Mouse (Mus musculus): ENCODE results near the gene Tcp11l1. TPM values are rescaled to one million over a fixed set of nuclear protein-coding genes. Genes with fewer than 3 reads are reported as not detected.

Tcp11l1 gene
- polyA plus RNA-seq, 1 experiment from 2014 or later, result 57.0 TPM

DNA sequence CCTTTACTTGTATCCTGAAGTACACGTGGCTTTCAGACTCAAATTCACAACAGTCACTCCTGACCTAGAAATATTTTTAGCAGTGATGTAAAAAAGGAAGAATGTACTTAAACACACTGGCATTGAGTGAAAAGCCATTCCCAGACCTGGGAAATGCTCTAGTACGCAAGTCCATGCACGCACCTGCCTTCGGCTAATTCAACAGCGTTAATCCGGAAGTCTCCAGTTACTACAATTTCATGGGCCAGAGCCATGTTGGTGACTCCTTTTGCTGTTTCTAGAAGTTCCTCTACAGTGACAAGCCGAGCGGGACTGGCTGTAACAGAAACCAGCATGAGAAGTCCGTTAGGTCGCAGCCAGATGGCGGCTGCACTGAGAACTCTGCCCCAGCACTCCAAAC is 12.3 kb downstream of the Tcp11l1 start:
- no peaks in the 10 kb centered on the region for H3K4me1 ChIP-seq (ENCODE audit: control insufficient read depth, insufficient read depth, low read length)
- H3K27ac ChIP-seq (ENCODE audit: low read depth, low read length), result no peak overlapping the region
- no peak overlapping the region for H3K4me3 ChIP-seq (ENCODE audit: low read length)
- no peak overlapping the region for H3K4me2 ChIP-seq (replicated peaks; ENCODE audit: low read depth, low read length)
- H3K36me3 ChIP-seq (ENCODE audit: control insufficient read depth, insufficient read depth, low read length), result no peaks in the 10 kb centered on the region
- H3K27me3 ChIP-seq (ENCODE audit: control insufficient read depth, insufficient read depth, low read length), result no peaks in the 10 kb centered on the region
- no peaks in the 10 kb centered on the region for H3K9me3 ChIP-seq (ENCODE audit: control insufficient read depth, low read length)
- WGBS, result 79% methylated on average over 11 of the region's 11 CpGs
- no peak overlapping the region for H3K9ac ChIP-seq (ENCODE audit: low read depth, low read length)
- ATAC-seq (ENCODE audit: low FRiP score, low TSS enrichment), result no peak

GRCm38 (mm10) chr2:104692551-104692950 is 19.4 kb downstream of the Tcp11l1 start:
- H3K9me3 ChIP-seq (ENCODE audit: control insufficient read depth, low read length), result no peaks in the 10 kb centered on the region
- no peaks in the 10 kb centered on the region for H3K27me3 ChIP-seq (ENCODE audit: control insufficient read depth, insufficient read depth, low read length)
- H3K4me3 ChIP-seq (ENCODE audit: low read length), result no peak overlapping the region
- no peak overlapping the region for H3K9ac ChIP-seq (ENCODE audit: low read depth, low read length)
- H3K4me2 ChIP-seq (replicated peaks; ENCODE audit: low read depth, low read length), result no peak overlapping the region
- WGBS, result 77% methylated on average over 2 of the region's 2 CpGs
- H3K4me1 ChIP-seq (ENCODE audit: control insufficient read depth, insufficient read depth, low read length), result no peaks in the 10 kb centered on the region
- no peak overlapping the region for H3K27ac ChIP-seq (ENCODE audit: low read depth, low read length)
- ATAC-seq (ENCODE audit: low FRiP score, low TSS enrichment), result no peak
- H3K36me3 ChIP-seq (ENCODE audit: control insufficient read depth, insufficient read depth, low read length), result no peaks in the 10 kb centered on the region

DNA sequence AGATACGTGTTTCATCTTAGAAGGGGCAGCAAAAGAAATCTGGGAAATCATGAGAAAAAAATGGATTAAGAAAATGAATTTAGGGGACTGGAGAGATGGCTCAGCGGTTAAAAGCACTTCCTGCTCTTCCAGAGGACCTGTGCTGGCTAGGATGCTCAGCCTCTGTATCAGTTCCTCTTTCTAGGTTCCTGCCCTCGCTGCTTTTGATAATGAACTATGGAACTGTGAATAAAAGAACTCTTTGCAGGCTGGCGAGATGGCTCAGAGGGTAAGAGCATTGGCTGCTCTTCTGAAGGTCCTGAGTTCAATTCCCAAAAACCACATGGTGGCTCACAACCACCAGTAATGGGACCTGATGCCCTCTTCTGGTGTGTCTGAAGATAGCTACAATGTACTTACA is 21.2 kb downstream of the Tcp11l1 start:
- H3K9me3 ChIP-seq (ENCODE audit: control insufficient read depth, low read length), result no peaks in the 10 kb centered on the region
- no peaks in the 10 kb centered on the region for H3K4me1 ChIP-seq (ENCODE audit: control insufficient read depth, insufficient read depth, low read length)
- H3K4me2 ChIP-seq (replicated peaks; ENCODE audit: low read depth, low read length), result no peak overlapping the region
- H3K4me3 ChIP-seq (ENCODE audit: low read length), result no peak overlapping the region
- no peaks in the 10 kb centered on the region for H3K36me3 ChIP-seq (ENCODE audit: control insufficient read depth, insufficient read depth, low read length)
- no peak for ATAC-seq (ENCODE audit: low FRiP score, low TSS enrichment)
- H3K27ac ChIP-seq (ENCODE audit: low read depth, low read length), result no peak overlapping the region
- H3K9ac ChIP-seq (ENCODE audit: low read depth, low read length), result no peak overlapping the region
- WGBS, result 83% methylated on average over 4 of the region's 4 CpGs
- no peaks in the 10 kb centered on the region for H3K27me3 ChIP-seq (ENCODE audit: control insufficient read depth, insufficient read depth, low read length)

DNA sequence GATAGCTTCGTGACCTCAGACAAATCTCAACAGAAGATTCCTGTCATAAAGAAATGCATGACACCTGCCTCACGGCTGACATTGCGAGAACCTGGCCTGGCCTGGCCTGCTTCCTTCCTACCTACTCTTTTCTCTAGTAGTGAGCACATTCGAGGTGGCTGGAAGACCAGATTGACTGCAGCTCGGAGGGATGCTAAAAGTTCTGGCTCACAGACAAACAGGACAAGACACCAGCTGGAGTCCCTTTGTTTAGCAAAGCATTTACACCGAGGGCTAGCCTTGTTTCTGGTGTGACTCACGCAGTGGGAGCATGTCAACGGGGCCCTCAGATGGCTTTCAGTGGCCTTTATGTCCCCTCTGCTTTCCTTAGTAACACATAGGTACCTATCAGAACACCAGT is 23.2 kb downstream of the Tcp11l1 start:
- H3K4me1 ChIP-seq (ENCODE audit: control insufficient read depth, insufficient read depth, low read length), result no peaks in the 10 kb centered on the region
- no peaks in the 10 kb centered on the region for H3K36me3 ChIP-seq (ENCODE audit: control insufficient read depth, insufficient read depth, low read length)
- no peaks in the 10 kb centered on the region for H3K9me3 ChIP-seq (ENCODE audit: control insufficient read depth, low read length)
- 82% methylated on average over 8 of the region's 8 CpGs for WGBS
- no peak for ATAC-seq (ENCODE audit: low FRiP score, low TSS enrichment)
- no peak overlapping the region for H3K9ac ChIP-seq (ENCODE audit: low read depth, low read length)
- H3K27ac ChIP-seq (ENCODE audit: low read depth, low read length), result no peak overlapping the region
- no peak overlapping the region for H3K4me2 ChIP-seq (replicated peaks; ENCODE audit: low read depth, low read length)
- H3K27me3 ChIP-seq (ENCODE audit: control insufficient read depth, insufficient read depth, low read length), result no peaks in the 10 kb centered on the region
- no peak overlapping the region for H3K4me3 ChIP-seq (ENCODE audit: low read length)

DNA sequence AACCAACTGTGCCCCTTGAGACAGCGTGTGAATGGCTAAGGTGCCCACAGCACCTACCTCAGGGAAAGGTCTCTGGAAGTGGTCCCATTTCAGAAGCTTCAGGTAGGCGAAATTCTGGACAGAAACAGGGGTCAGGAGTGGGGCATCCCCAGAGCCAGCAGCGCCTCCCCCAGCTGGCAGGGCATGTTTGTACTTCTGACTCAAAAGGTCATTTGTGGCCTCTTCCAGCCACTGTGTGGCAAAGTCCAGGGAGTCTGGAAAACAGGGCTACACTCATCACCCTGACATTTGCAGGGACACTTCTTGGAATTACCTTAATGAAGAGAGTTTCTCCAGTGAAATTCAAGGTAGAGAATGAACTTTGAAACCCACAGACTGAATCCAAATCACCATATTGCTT is 23.6 kb downstream of the Tcp11l1 start:
- Histone ChIP-seq H3K4me3 (ENCODE audit: low read length) (no peak overlapping the region), H3K4me1 (ENCODE audit: control insufficient read depth, insufficient read depth, low read length) (no peaks in the 10 kb centered on the region), H3K9me3 (ENCODE audit: control insufficient read depth, low read length) (no peaks in the 10 kb centered on the region), H3K27me3 (ENCODE audit: control insufficient read depth, insufficient read depth, low read length) (no peaks in the 10 kb centered on the region), H3K9ac (ENCODE audit: low read depth, low read length) (no peak overlapping the region), H3K27ac (ENCODE audit: low read depth, low read length) (no peak overlapping the region), H3K4me2 (replicated peaks; ENCODE audit: low read depth, low read length) (no peak overlapping the region), H3K36me3 (ENCODE audit: control insufficient read depth, insufficient read depth, low read length) (peaks cover 4% of the 10 kb centered on the region; the same call in 1 of the 2 replicates)
- ATAC-seq (ENCODE audit: low FRiP score, low TSS enrichment), result no peak
- 64% methylated on average over 3 of the region's 3 CpGs for WGBS

DNA sequence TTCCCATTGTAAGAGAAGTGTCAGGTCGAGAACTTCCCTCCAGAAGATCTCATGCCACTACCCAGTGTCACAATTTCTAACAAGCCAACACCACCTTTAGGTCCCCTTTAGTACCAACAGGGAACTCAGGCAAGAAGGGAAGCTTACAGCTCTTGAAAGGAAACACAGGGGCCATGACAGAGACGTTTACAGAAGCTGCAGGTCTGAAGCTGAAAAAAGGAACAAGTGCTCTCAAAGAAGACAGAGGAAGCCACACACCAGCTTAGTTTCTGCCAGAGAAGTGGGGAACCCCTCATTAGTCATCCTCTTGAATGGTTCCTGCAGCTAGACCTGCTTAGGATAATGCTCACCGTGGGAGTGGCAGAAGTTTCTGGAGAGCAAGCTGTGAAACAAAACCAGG is 24.7 kb downstream of the Tcp11l1 start:
- Histone ChIP-seq H3K27me3 (ENCODE audit: control insufficient read depth, insufficient read depth, low read length) (no peaks in the 10 kb centered on the region), H3K4me3 (ENCODE audit: low read length) (no peak overlapping the region), H3K27ac (ENCODE audit: low read depth, low read length) (no peak overlapping the region), H3K9ac (ENCODE audit: low read depth, low read length) (no peak overlapping the region), H3K4me1 (ENCODE audit: control insufficient read depth, insufficient read depth, low read length) (no peaks in the 10 kb centered on the region), H3K36me3 (ENCODE audit: control insufficient read depth, insufficient read depth, low read length) (peaks cover 7% of the 10 kb centered on the region; the same call in 1 of the 2 replicates), H3K9me3 (ENCODE audit: control insufficient read depth, low read length) (no peaks in the 10 kb centered on the region), H3K4me2 (replicated peaks; ENCODE audit: low read depth, low read length) (no peak overlapping the region)
- ATAC-seq (ENCODE audit: low FRiP score, low TSS enrichment), result no peak
- WGBS, result 77% methylated on average over 3 of the region's 3 CpGs

DNA sequence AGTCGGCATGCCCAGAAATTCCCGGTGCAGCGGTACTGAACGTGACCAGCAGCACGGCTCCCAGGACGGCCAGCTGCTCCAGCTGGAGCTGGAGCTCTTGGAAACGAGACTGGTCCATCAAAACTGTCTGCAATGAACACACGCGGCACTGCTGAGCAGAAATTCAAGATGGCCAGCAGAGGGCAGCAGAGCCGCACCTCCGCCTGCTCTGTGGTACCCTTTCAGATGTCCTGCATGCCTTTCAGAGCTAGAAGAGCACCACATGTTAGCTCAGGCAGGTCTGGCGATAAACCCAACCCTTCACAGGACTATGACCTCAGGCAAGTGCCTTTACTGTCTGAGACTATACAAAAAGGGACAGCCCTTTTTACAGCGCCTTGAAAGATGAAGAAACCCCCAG is 26.6 kb downstream of the Tcp11l1 start:
- no peaks in the 10 kb centered on the region for H3K9me3 ChIP-seq (ENCODE audit: control insufficient read depth, low read length)
- no peak overlapping the region for H3K9ac ChIP-seq (ENCODE audit: low read depth, low read length)
- 6% methylated on average over 13 of the region's 13 CpGs for WGBS
- peaks cover 7% of the 10 kb centered on the region; the same call in 1 of the 2 replicates for H3K36me3 ChIP-seq (ENCODE audit: control insufficient read depth, insufficient read depth, low read length)
- H3K4me1 ChIP-seq (ENCODE audit: control insufficient read depth, insufficient read depth, low read length), result no peaks in the 10 kb centered on the region
- H3K27ac ChIP-seq (ENCODE audit: low read depth, low read length), result no peak overlapping the region
- peak; percentile 91 for ATAC-seq (ENCODE audit: low FRiP score, low TSS enrichment)
- H3K4me2 ChIP-seq (replicated peaks; ENCODE audit: low read depth, low read length), result 0 out of 2 replicates have a peak overlapping the region, but pooled peaks have one; percentile 2
- no peaks in the 10 kb centered on the region for H3K27me3 ChIP-seq (ENCODE audit: control insufficient read depth, insufficient read depth, low read length)
- H3K4me3 ChIP-seq (ENCODE audit: low read length), result no peak overlapping the region

DNA sequence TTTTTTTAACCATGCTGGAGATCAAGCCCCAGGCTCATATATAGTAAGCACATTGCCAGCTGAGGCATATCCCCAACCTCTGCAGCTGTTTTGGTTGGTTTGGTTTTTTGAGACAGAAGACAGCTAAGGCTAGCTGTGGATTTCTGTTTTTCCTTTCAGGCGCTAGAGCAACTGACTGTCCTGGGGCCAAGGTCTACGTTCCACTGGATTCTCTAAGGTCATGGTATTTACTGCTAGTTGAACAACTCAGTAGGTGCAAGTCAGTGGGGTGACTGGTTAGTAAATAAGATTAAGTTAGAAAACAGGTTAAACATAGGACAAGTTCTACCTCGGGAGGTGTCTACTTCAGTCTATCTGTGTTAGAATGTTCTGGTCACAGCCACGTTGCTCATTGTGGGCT is 27.2 kb downstream of the Tcp11l1 start:
- Histone ChIP-seq H3K27me3 (ENCODE audit: control insufficient read depth, insufficient read depth, low read length) (no peaks in the 10 kb centered on the region), H3K4me2 (replicated peaks; ENCODE audit: low read depth, low read length) (no peak overlapping the region), H3K9me3 (ENCODE audit: control insufficient read depth, low read length) (no peaks in the 10 kb centered on the region), H3K36me3 (ENCODE audit: control insufficient read depth, insufficient read depth, low read length) (peaks cover 7% of the 10 kb centered on the region; the same call in 1 of the 2 replicates), H3K27ac (ENCODE audit: low read depth, low read length) (no peak overlapping the region), H3K9ac (ENCODE audit: low read depth, low read length) (no peak overlapping the region), H3K4me1 (ENCODE audit: control insufficient read depth, insufficient read depth, low read length) (no peaks in the 10 kb centered on the region), H3K4me3 (ENCODE audit: low read length) (no peak overlapping the region)
- WGBS, result 91% methylated on average over 4 of the region's 4 CpGs
- no peak for ATAC-seq (ENCODE audit: low FRiP score, low TSS enrichment)

GRCm38 (mm10) chr2:104677326-104677725 is 34.6 kb downstream of the Tcp11l1 start:
- no peak for ATAC-seq (ENCODE audit: low FRiP score, low TSS enrichment)
- Histone ChIP-seq H3K27ac (ENCODE audit: low read depth, low read length) (no peak overlapping the region), H3K4me2 (replicated peaks; ENCODE audit: low read depth, low read length) (no peak overlapping the region), H3K4me3 (ENCODE audit: low read length) (no peak overlapping the region), H3K9me3 (ENCODE audit: control insufficient read depth, low read length) (no peaks in the 10 kb centered on the region), H3K4me1 (ENCODE audit: control insufficient read depth, insufficient read depth, low read length) (no peaks in the 10 kb centered on the region), H3K36me3 (ENCODE audit: control insufficient read depth, insufficient read depth, low read length) (no peaks in the 10 kb centered on the region; the same call in 1 of the 2 replicates), H3K9ac (ENCODE audit: low read depth, low read length) (no peak overlapping the region), H3K27me3 (ENCODE audit: control insufficient read depth, insufficient read depth, low read length) (no peaks in the 10 kb centered on the region)
- WGBS, result 76% methylated on average over 3 of the region's 3 CpGs

Measured in kidney, embryonic 14.5 days (tissue).